Mouse (Mus musculus) C2C12 (cell line): Measurements from ENCODE around the gene Taf8. TPM values are rescaled to one million over a fixed set of nuclear protein-coding genes. Genes with fewer than 3 reads are reported as not detected.

Experiments
- H3K27me3 ChIP-seq: one replicate; pipeline ENCODE4 v1.6.1; 2011; ENCODE audit not compliant: control insufficient read depth, insufficient read depth, insufficient read length
- H3K36me3 ChIP-seq: one replicate; pipeline ENCODE4 v1.6.1; 2011; ENCODE audit not compliant: control insufficient read depth, insufficient read depth
- H3K4me3 ChIP-seq: one replicate; pipeline ENCODE4 v1.5.1; 2011; ENCODE audit warnings: mild to moderate bottlenecking, control low read depth; ENCODE audit not compliant: poor library complexity, insufficient read depth, severe bottlenecking
- H3K79me2 ChIP-seq: one replicate; pipeline ENCODE4 v1.6.1; 2011; ENCODE audit not compliant: control insufficient read depth, insufficient read depth
- H3K79me3 ChIP-seq: one replicate; pipeline ENCODE4 v1.6.1; 2011; ENCODE audit warnings: low read depth, control low read depth
- H3ac ChIP-seq: one replicate; pipeline ENCODE3; 2011; ENCODE audit warnings: low read depth; ENCODE audit not compliant: control insufficient read depth, insufficient read length
- CEBPB ChIP-seq: IDR thresholded peaks from one replicate; pipeline ENCODE4 v1.6.1; 2011; ENCODE audit warnings: low read depth, mild to moderate bottlenecking, control low read depth, moderate library complexity
- CTCF ChIP-seq: IDR thresholded peaks from one replicate; pipeline ENCODE4 v1.5.1; 2011; ENCODE audit not compliant: control insufficient read depth, insufficient read depth, insufficient read length
- FOSL1 ChIP-seq: IDR thresholded peaks from one replicate; pipeline ENCODE4 v1.8.0; 2011; ENCODE audit warnings: mild to moderate bottlenecking, low read length; ENCODE audit not compliant: poor library complexity, insufficient read depth, severe bottlenecking
- MAX ChIP-seq: IDR thresholded peaks from one replicate; pipeline ENCODE4 v1.6.1; 2011; ENCODE audit warnings: mild to moderate bottlenecking, control low read depth
- MYOD1 ChIP-seq: IDR thresholded peaks from one replicate; pipeline ENCODE4 v1.6.1; 2011; ENCODE audit warnings: low read depth; ENCODE audit not compliant: control insufficient read depth, insufficient read length
- MYOG ChIP-seq: IDR thresholded peaks from one replicate; pipeline ENCODE4 v1.6.1; 2011; ENCODE audit not compliant: control insufficient read depth, insufficient read length; ENCODE audit errors: extremely low read depth
- USF1 ChIP-seq: IDR thresholded peaks from one replicate; pipeline ENCODE4 v1.6.1; 2011; ENCODE audit warnings: low read depth, mild to moderate bottlenecking, control low read depth, moderate library complexity
- polyA plus RNA-seq: library from polyadenylated mRNA; unstranded; fragments of >200 nt; fragmentation: generic; extraction: Trizol; gene quantifications from one replicate; pipeline ENCODE4 v1.2.1, GENCODE M21; 2012; ENCODE audit warnings: missing spikeins

The Taf8 gene
- polyA plus RNA-seq, 1 experiment: 12.2 TPM

GRCm38 (mm10) chr17:47450239-47450638 lies 51.9 kb downstream of the Taf8 start:
- Histone ChIP-seq H3ac (no peak overlapping the region), H3K27me3 (peaks cover 9% of the 10 kb centered on the region), H3K79me2 (no peaks in the 10 kb centered on the region), H3K36me3 (no peaks in the 10 kb centered on the region), H3K79me3 (no peaks in the 10 kb centered on the region), H3K4me3 (no peak overlapping the region)
- TF ChIP-seq MAX: no peak
- no peak for TF ChIP-seq MYOD1
- TF ChIP-seq FOSL1: no peak
- TF ChIP-seq CTCF: no peak
- no peak for TF ChIP-seq USF1
- TF ChIP-seq MYOG: no peak
- no peak for TF ChIP-seq CEBPB

GRCm38 (mm10) chr17:47449432-47449831 lies 52.7 kb downstream of the Taf8 start:
- Histone ChIP-seq H3ac (no peak overlapping the region), H3K79me2 (no peaks in the 10 kb centered on the region), H3K4me3 (no peak overlapping the region), H3K36me3 (no peaks in the 10 kb centered on the region), H3K79me3 (no peaks in the 10 kb centered on the region), H3K27me3 (peaks cover 5% of the 10 kb centered on the region)
- no peak for TF ChIP-seq MAX

- H3K79me3 ChIP-seq: no peaks in the 10 kb centered on the region
Measured at GRCm38 (mm10) chr17:47448523-47449372, 53.3 kb downstream of the Taf8 start.

GRCm38 (mm10) chr17:47446561-47446960 lies 55.5 kb downstream of the Taf8 start:
- Histone ChIP-seq H3K79me2 (no peaks in the 10 kb centered on the region), H3K79me3 (no peaks in the 10 kb centered on the region), H3ac (no peak overlapping the region), H3K4me3 (no peak overlapping the region), H3K27me3 (peaks cover 14% of the 10 kb centered on the region), H3K36me3 (no peaks in the 10 kb centered on the region)
- no peak for TF ChIP-seq CEBPB
- TF ChIP-seq MYOD1: no peak
- no peak for TF ChIP-seq MYOG
- TF ChIP-seq CTCF: no peak
- TF ChIP-seq USF1: no peak
- TF ChIP-seq MAX: no peak
- TF ChIP-seq FOSL1: no peak

More at GRCm38 (mm10) chr17:47448523-47449372, 53.3 kb downstream of the Taf8 start:
- no peaks in the 10 kb centered on the region for H3K36me3 ChIP-seq
- no peaks in the 10 kb centered on the region for H3K79me2 ChIP-seq
- TF ChIP-seq MAX (no peak), MYOD1 (no peak), CTCF (no peak), USF1 (no peak), CEBPB (no peak), MYOG (no peak), FOSL1 (no peak)
- peaks cover 8% of the 10 kb centered on the region for H3K27me3 ChIP-seq
- no peak overlapping the region for H3K4me3 ChIP-seq
- H3ac ChIP-seq: no peak overlapping the region

- no peaks in the 10 kb centered on the region for H3K36me3 ChIP-seq
- H3K79me3 ChIP-seq: no peaks in the 10 kb centered on the region
- H3K4me3 ChIP-seq: no peak overlapping the region
- no peak overlapping the region for H3ac ChIP-seq
- H3K79me2 ChIP-seq: no peaks in the 10 kb centered on the region
- peaks cover 14% of the 10 kb centered on the region for H3K27me3 ChIP-seq
- TF ChIP-seq CTCF (no peak), FOSL1 (no peak), USF1 (no peak), MAX (no peak), MYOD1 (no peak), MYOG (no peak), CEBPB (no peak)
Measured at GRCm38 (mm10) chr17:47446025-47446424, 56.1 kb downstream of the Taf8 start.
